Mouse (Mus musculus) limb, embryonic 15.5 days (tissue): ENCODE results near the gene Tmem150a. TPM values are rescaled to one million over a fixed set of nuclear protein-coding genes. Genes with fewer than 3 reads are reported as not detected.

Experiments used
- ATAC-seq: fragments of 200-750 bp; cut with Nextera tagmentation; 2 replicates; pipeline ENCODE4 v1.8.0; 2017; ENCODE audit warnings: low read depth, moderate TSS enrichment; ENCODE audit not compliant: insufficient number of reproducible peaks, low FRiP score, low TSS enrichment
- H3K27ac ChIP-seq: fragments of 300-500 bp; sonication (generic); 2 replicates; pipeline ENCODE4 v1.5.1; 2015; ENCODE audit warnings: moderate library complexity, mild to moderate bottlenecking, inconsistent platforms
- H3K27me3 ChIP-seq: fragments of 300-500 bp; sonication (generic); 2 replicates; pipeline ENCODE4 v1.6.1; 2015; ENCODE audit warnings: inconsistent platforms
- H3K36me3 ChIP-seq: fragments of 300-500 bp; sonication (generic); 2 replicates; pipeline ENCODE4 v1.6.1; 2015; ENCODE audit warnings: inconsistent platforms
- H3K4me1 ChIP-seq: fragments of 300-500 bp; sonication (generic); 2 replicates; pipeline ENCODE4 v1.6.1; 2015; ENCODE audit warnings: inconsistent platforms
- H3K4me2 ChIP-seq: fragments of 300-500 bp; sonication (generic); 2 replicates; pipeline ENCODE4 v1.6.1; 2015; ENCODE audit warnings: mild to moderate bottlenecking, inconsistent platforms
- H3K4me3 ChIP-seq: fragments of 300-500 bp; sonication (generic); 2 replicates; pipeline ENCODE4 v1.5.1; 2015; ENCODE audit warnings: mild to moderate bottlenecking, inconsistent platforms
- H3K9ac ChIP-seq: fragments of 300-500 bp; sonication (generic); 2 replicates; pipeline ENCODE4 v1.6.1; 2015; ENCODE audit warnings: inconsistent platforms
- H3K9me3 ChIP-seq: fragments of 300-500 bp; sonication (generic); 2 replicates; pipeline ENCODE4 v1.6.1; 2016; ENCODE audit warnings: inconsistent platforms
- WGBS: fragments of 180-500 bp; shearing (Covaris S2); methylation state at CpG from one replicate; pipeline ENCODE4 v1.1.7; 2015; 5-methylcytosine and 5-hydroxymethylcytosine counted together
- polyA plus RNA-seq: library from polyadenylated mRNA; unstranded; fragments of >200 nt; fragmentation: Nextera tagmentation; extraction: Ambion mirVana; gene quantifications from 2 replicates; pipeline ENCODE4 v1.2.1, GENCODE M21; 2015

The Tmem150a gene
- polyA plus RNA-seq, 1 experiment from 2014 or later: 12.6 TPM

- no peaks in the 10 kb centered on the region for H3K4me1 ChIP-seq
- 80% methylated on average over 5 of the region's 5 CpGs for WGBS
- peaks cover 87% of the 10 kb centered on the region for H3K36me3 ChIP-seq
Measured at GRCm38 (mm10) chr6:72333111-72333510, 22.1 kb upstream of the Tmem150a start.

GRCm38 (mm10) chr6:72340481-72340880 lies 14.8 kb upstream of the Tmem150a start:
- 62% methylated on average over 2 of the region's 2 CpGs for WGBS
- Histone ChIP-seq H3K4me3 (no peak overlapping the region), H3K4me1 (peaks cover 12% of the 10 kb centered on the region), H3K27me3 (no peaks in the 10 kb centered on the region), H3K9ac (no peak overlapping the region), H3K36me3 (peaks cover 38% of the 10 kb centered on the region), H3K9me3 (no peaks in the 10 kb centered on the region), H3K4me2 (no peak overlapping the region), H3K27ac (no peak overlapping the region)
- ATAC-seq: no peak

More at GRCm38 (mm10) chr6:72333111-72333510, 22.1 kb upstream of the Tmem150a start:
- Histone ChIP-seq H3K4me3 (no peak overlapping the region), H3K27me3 (no peaks in the 10 kb centered on the region), H3K9ac (no peak overlapping the region), H3K27ac (no peak overlapping the region), H3K9me3 (no peaks in the 10 kb centered on the region), H3K4me2 (no peak overlapping the region)
- no peak for ATAC-seq

- H3K4me3 ChIP-seq: peak overlapping the region; percentile 95
- H3K36me3 ChIP-seq: peaks cover 9% of the 10 kb centered on the region
- H3K9me3 ChIP-seq: no peaks in the 10 kb centered on the region
- peaks cover 29% of the 10 kb centered on the region for H3K4me1 ChIP-seq
- H3K9ac ChIP-seq: peak overlapping the region; percentile 83
- no peaks in the 10 kb centered on the region for H3K27me3 ChIP-seq
- H3K4me2 ChIP-seq: peak overlapping the region; percentile 84
- no peak for ATAC-seq
- under 1% methylated on average over 42 of the region's 42 CpGs for WGBS
- H3K27ac ChIP-seq: peak overlapping the region; percentile 79
Measured at GRCm38 (mm10) chr6:72344396-72345073, 10.7 kb upstream of the Tmem150a start.

- Histone ChIP-seq H3K9ac (peak within 1 kb of the TSS; percentile 83), H3K4me1 (peaks cover 29% of the 10 kb centered on the region), H3K36me3 (peaks cover 15% of the 10 kb centered on the region), H3K27ac (peak within 1 kb of the TSS; percentile 79), H3K9me3 (no peaks in the 10 kb centered on the region), H3K4me2 (peak within 1 kb of the TSS; percentile 84), H3K27me3 (no peaks in the 10 kb centered on the region), H3K4me3 (peak within 1 kb of the TSS; percentile 95)
- WGBS: under 1% methylated on average over 30 of the region's 30 CpGs
- peak; percentile 59; the same call in 1 of the 2 replicates for ATAC-seq
Measured at GRCm38 (mm10) chr6:72345074-72345567, 10.1 kb upstream of the Tmem150a start, which contains the start of gene Usp39. Usp39 (minus strand) TSS chr6:72345184.

GRCm38 (mm10) chr6:72345633-72346032 lies 9.6 kb upstream of the Tmem150a start:
- H3K36me3 ChIP-seq: peaks cover 20% of the 10 kb centered on the region
- peak overlapping the region; percentile 84 for H3K4me2 ChIP-seq
- ATAC-seq: no peak
- H3K27me3 ChIP-seq: no peaks in the 10 kb centered on the region
- H3K9me3 ChIP-seq: no peaks in the 10 kb centered on the region
- 47% methylated on average over 6 of the region's 6 CpGs for WGBS
- peaks cover 29% of the 10 kb centered on the region for H3K4me1 ChIP-seq
- peak overlapping the region; percentile 95 for H3K4me3 ChIP-seq
- no peak overlapping the region for H3K27ac ChIP-seq
- H3K9ac ChIP-seq: no peak overlapping the region

GRCm38 (mm10) chr6:72346261-72346660 lies 9.0 kb upstream of the Tmem150a start:
- WGBS: 78% methylated on average over 4 of the region's 4 CpGs
- peaks cover 26% of the 10 kb centered on the region for H3K36me3 ChIP-seq
- no peaks in the 10 kb centered on the region for H3K9me3 ChIP-seq
- no peak overlapping the region for H3K27ac ChIP-seq
- no peaks in the 10 kb centered on the region for H3K27me3 ChIP-seq
- no peak overlapping the region for H3K9ac ChIP-seq
- ATAC-seq: no peak
- H3K4me2 ChIP-seq: no peak overlapping the region
- H3K4me3 ChIP-seq: no peak overlapping the region
- H3K4me1 ChIP-seq: peaks cover 29% of the 10 kb centered on the region

GRCm38 (mm10) chr6:72347166-72347941 lies 7.9 kb upstream of the Tmem150a start, which contains the start of gene 0610030E20Rik:
0610030E20Rik (plus strand) TSS chr6:72347317.
- peak within 1 kb of the TSS; percentile 67 for H3K4me2 ChIP-seq
- peaks cover 27% of the 10 kb centered on the region for H3K36me3 ChIP-seq
- peaks cover 33% of the 10 kb centered on the region for H3K4me1 ChIP-seq
- H3K9me3 ChIP-seq: no peaks in the 10 kb centered on the region
- peak within 1 kb of the TSS; percentile 91 for H3K27ac ChIP-seq
- H3K9ac ChIP-seq: peak within 1 kb of the TSS; percentile 88
- H3K4me3 ChIP-seq: peak within 1 kb of the TSS; percentile 72
- no peaks in the 10 kb centered on the region for H3K27me3 ChIP-seq
- under 1% methylated on average over 68 of the region's 72 CpGs for WGBS
- peak; percentile 70; the same call in 1 of the 2 replicates for ATAC-seq

- Histone ChIP-seq H3K4me3 (peak overlapping the region; percentile 72), H3K9me3 (no peaks in the 10 kb centered on the region), H3K27me3 (no peaks in the 10 kb centered on the region), H3K9ac (no peak overlapping the region), H3K4me2 (peak overlapping the region; percentile 67), H3K27ac (0 out of 2 replicates have a peak overlapping the region, but pooled peaks have one; percentile 5), H3K4me1 (peaks cover 41% of the 10 kb centered on the region), H3K36me3 (peaks cover 27% of the 10 kb centered on the region)
- WGBS: 84% methylated on average over 10 of the region's 10 CpGs
- ATAC-seq: no peak
Measured at GRCm38 (mm10) chr6:72348411-72348810, 6.8 kb upstream of the Tmem150a start.

GRCm38 (mm10) chr6:72350214-72350613 lies 5.0 kb upstream of the Tmem150a start:
- Histone ChIP-seq H3K4me2 (no peak overlapping the region), H3K9ac (no peak overlapping the region), H3K27ac (no peak overlapping the region), H3K27me3 (no peaks in the 10 kb centered on the region), H3K9me3 (no peaks in the 10 kb centered on the region), H3K4me3 (no peak overlapping the region), H3K4me1 (peaks cover 40% of the 10 kb centered on the region), H3K36me3 (peaks cover 27% of the 10 kb centered on the region)
- 85% methylated on average over 2 of the region's 2 CpGs for WGBS
- no peak for ATAC-seq

GRCm38 (mm10) chr6:72352636-72353405 lies 2.4 kb upstream of the Tmem150a start:
- Histone ChIP-seq H3K9ac (no peak overlapping the region), H3K36me3 (peaks cover 31% of the 10 kb centered on the region), H3K4me2 (no peak overlapping the region), H3K4me3 (no peak overlapping the region), H3K27ac (no peak overlapping the region), H3K27me3 (no peaks in the 10 kb centered on the region), H3K9me3 (no peaks in the 10 kb centered on the region), H3K4me1 (peaks cover 63% of the 10 kb centered on the region)
- WGBS: 34% methylated on average over 5 of the region's 5 CpGs
- no peak for ATAC-seq

GRCm38 (mm10) chr6:72354025-72354424 lies 1.2 kb upstream of the Tmem150a start:
- Histone ChIP-seq H3K4me1 (peaks cover 55% of the 10 kb centered on the region), H3K9ac (no peak overlapping the region), H3K9me3 (no peaks in the 10 kb centered on the region), H3K4me2 (no peak overlapping the region), H3K4me3 (no peak overlapping the region), H3K27me3 (no peaks in the 10 kb centered on the region), H3K36me3 (peaks cover 38% of the 10 kb centered on the region), H3K27ac (no peak overlapping the region)
- WGBS: 73% methylated on average over 1 of the region's 1 CpGs
- no peak for ATAC-seq
